Mouse (Mus musculus) cerebellum, adult 2 months (tissue): ENCODE results near the gene Rmi2.

ENCODE experiments used
- CTCF ChIP-seq: fragments of 200-500 bp; IDR thresholded peaks from 2 replicates; pipeline ENCODE4 v1.5.1; 2011; ENCODE audit warnings: low read depth, mild to moderate bottlenecking, control low read depth, low read length, moderate library complexity, borderline replicate concordance; ENCODE audit not compliant: insufficient read depth
- POLR2A ChIP-seq: fragments of 200-500 bp; IDR thresholded peaks from 2 replicates; pipeline ENCODE4 v1.6.1; 2011; ENCODE audit warnings: low read length, control low read depth, borderline replicate concordance; ENCODE audit not compliant: insufficient read depth

- no peak for TF ChIP-seq CTCF
- no peak for TF ChIP-seq POLR2A
Observed at GRCm38 (mm10) chr16:10786782-10787547, 47.9 kb upstream of the Rmi2 start.
